Mouse (Mus musculus) C2C12 (cell line): ENCODE results near the gene Ccdc120.
A peak's percentile ranks its signal among the peaks of the same experiment; 100 is the strongest.

Experiments
- CTCF ChIP-seq: IDR thresholded peaks from one replicate; pipeline ENCODE4 v1.5.1; 2011; ENCODE audit not compliant: control insufficient read depth, insufficient read depth, insufficient read length
- MAX ChIP-seq: IDR thresholded peaks from one replicate; pipeline ENCODE4 v1.6.1; 2011; ENCODE audit warnings: mild to moderate bottlenecking, control low read depth
- MYOD1 ChIP-seq: IDR thresholded peaks from one replicate; pipeline ENCODE4 v1.6.1; 2011; ENCODE audit warnings: low read depth; ENCODE audit not compliant: control insufficient read depth, insufficient read length
- MYOG ChIP-seq: IDR thresholded peaks from one replicate; pipeline ENCODE4 v1.6.1; 2011; ENCODE audit not compliant: control insufficient read depth, insufficient read length; ENCODE audit errors: extremely low read depth
- USF1 ChIP-seq: IDR thresholded peaks from one replicate; pipeline ENCODE4 v1.6.1; 2011; ENCODE audit warnings: low read depth, mild to moderate bottlenecking, control low read depth, moderate library complexity

DNA sequence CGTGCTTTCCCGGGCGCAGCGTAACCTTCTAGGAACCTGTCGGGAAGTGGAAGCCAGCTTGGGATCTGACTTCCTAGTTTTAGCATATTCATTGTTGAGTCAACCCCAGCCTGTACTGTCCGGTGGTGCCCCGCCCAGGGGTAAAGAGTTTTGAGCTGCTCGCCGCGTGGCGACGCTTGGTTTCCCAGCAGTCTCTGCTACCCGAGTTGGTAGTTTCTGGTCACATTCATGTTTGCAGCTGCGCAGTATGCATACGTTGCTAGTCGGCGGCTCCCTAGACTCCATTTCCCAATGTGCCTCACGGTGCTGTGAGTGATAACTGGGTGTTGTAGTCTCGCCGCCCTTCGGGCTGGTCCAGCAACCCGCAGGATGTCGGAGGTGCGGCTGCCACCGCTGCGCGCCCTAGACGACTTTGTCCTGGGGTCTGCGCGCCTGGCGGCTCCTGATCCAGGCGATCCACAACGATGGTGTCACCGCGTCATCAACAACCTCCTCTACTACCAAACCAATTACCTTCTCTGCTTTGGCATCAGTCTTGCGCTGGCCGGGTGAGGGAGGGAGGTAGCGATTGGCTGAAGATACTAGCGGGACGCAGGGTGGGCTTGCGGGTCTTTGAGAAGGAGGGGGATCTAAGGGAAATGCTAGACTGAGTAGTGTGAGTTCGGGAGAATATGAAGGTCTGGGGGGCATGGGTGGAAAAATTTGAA lies 22.3 kb downstream of the Ccdc120 start, which contains the start of gene Praf2:
- no peak for TF ChIP-seq CTCF
- no peak for TF ChIP-seq MYOD1
- peak; percentile 80 for TF ChIP-seq MAX
- TF ChIP-seq MYOG = no peak
- TF ChIP-seq USF1 = no peak
